Mouse (Mus musculus) erythroid progenitor cell, adult 5-6 weeks (primary cell): Measurements from ENCODE around the gene Wnt16. TPM values are rescaled to one million over a fixed set of nuclear protein-coding genes. Genes with fewer than 3 reads are reported as not detected.

ENCODE experiments used
- ATAC-seq: replicated peaks from 2 replicates; pipeline ENCODE4 v1.8.0; 2016; ENCODE audit warnings: moderate number of reproducible peaks, mild to moderate bottlenecking, moderate TSS enrichment, inconsistent platforms; ENCODE audit not compliant: poor library complexity, low FRiP score, severe bottlenecking
- total RNA-seq, 2 experiments: library from RNA; stranded (forward) in 1 of 2; stranded (reverse) in 1 of 2; fragments of 150-400 nt in 1 of 2; fragments of 186-747, 209-891 nt in 1 of 2; gene quantifications; 2 replicates each; pipeline versions ENCODE4 v1.2.3 to v1.2.4; 2015 to 2017; ENCODE audit warnings: low replicate concordance in 2 of 2

Wnt16 gene
- total RNA-seq, 2 experiments from 2014 or later, result not detected

DNA sequence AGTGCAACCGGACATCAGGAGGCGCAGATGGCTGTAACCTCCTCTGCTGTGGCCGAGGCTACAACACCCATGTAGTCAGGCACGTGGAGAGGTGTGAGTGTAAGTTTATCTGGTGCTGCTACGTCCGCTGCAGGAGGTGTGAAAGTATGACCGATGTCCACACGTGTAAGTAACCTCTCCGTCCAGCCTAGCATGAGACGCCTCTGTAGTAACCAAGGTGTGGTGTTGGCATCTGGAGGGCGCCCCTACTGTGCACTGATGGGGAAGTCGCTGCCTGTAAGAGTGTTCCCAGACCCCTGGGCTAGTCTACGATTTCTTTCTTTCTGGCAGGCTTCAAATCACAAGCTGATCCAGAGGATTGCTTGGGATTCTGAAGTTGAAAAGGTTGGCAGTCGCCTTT, 10.0 kb downstream of the Wnt16 start:
- no peak for ATAC-seq

DNA sequence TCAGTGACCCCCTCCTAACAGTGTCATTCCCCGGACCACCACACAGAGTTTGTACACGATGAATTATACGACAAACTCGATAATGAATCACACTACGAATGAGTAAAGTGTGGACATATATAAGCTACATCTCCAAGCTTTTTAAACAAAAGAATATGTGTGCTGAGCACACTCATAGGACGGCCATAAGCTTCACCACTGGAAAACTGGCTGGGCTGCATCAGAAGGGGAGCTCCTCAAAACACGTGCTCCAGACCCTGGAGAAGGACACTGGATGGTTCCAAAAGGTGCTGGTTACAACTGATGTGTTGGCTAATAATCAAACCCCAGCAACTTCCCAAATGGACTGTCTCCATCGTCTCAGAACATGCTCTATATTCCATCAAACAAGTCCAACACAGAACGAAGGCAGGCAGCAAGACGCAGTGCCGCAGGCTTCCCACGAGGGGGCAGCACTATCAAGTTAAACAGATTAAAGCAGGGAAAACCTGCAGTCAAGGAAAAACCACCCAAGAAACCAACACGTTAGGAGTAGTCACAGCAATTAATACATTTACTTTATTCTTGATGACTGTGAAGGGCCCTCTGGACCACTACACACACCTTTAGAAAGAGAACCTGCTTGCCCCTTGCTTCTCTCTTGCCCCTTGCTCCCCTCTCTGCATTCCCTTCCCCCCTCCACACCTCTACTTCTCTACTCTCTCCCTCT, 37.5 kb downstream of the Wnt16 start:
- ATAC-seq, result 0 out of 2 replicates have a peak, but pooled peaks have one; percentile 58

DNA sequence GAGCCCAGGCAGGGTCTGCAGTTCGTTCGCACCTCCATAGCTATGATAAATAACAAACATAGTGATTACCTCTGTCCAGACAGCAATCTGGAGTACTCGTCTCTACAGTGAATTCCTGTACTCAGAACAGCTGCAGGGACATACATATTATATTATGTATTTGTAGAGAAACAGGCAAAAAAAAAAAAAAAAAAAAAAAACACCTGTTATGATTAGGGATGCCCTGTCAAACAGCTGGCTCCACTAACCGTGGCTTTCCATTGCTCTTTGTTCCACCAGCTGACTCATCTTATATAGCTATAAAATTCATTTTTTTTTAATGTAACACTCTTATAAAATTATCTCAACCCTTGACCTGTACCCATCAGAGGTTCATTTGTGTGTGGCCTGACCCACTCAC, 38.3 kb downstream of the Wnt16 start:
- ATAC-seq, result no peak

DNA sequence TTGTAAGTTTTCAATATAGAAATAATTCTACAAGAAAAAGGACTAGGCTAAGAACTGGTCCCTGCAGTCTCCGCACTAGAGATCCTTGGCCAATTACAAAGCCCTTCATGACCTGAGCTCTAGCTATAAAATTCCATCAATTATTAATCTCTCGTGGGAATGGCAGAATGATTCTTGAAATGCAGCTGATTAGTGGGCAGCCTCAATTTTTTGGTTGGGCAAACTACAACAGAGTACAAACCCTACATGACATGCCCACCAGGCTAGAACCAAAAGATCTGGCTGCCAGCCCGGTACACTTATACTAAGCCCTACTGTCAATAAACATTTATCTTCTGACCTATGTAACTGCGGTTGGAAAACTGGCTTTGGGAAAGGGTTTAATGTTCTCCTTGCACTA, 39.1 kb downstream of the Wnt16 start:
- no peak for ATAC-seq

DNA sequence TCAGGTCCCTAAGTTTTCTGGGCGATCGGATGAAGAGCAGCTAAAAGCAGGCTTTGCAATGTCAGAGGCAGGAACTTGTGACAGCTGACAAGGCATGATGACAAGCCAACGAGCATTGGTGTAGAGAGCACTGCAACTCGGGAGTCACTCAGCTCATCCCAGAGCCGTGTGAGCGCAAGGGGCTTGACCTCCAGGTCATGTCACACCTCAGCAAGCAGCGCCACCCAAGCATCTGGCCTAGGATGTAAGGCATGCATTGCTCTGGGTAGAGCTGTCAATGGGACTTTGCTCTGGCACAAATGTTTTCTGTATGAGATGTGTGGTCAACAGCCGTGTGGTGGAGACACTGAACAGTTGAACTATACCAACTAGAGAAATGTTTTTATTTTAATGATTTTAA, 39.9 kb downstream of the Wnt16 start:
- ATAC-seq, result no peak

DNA sequence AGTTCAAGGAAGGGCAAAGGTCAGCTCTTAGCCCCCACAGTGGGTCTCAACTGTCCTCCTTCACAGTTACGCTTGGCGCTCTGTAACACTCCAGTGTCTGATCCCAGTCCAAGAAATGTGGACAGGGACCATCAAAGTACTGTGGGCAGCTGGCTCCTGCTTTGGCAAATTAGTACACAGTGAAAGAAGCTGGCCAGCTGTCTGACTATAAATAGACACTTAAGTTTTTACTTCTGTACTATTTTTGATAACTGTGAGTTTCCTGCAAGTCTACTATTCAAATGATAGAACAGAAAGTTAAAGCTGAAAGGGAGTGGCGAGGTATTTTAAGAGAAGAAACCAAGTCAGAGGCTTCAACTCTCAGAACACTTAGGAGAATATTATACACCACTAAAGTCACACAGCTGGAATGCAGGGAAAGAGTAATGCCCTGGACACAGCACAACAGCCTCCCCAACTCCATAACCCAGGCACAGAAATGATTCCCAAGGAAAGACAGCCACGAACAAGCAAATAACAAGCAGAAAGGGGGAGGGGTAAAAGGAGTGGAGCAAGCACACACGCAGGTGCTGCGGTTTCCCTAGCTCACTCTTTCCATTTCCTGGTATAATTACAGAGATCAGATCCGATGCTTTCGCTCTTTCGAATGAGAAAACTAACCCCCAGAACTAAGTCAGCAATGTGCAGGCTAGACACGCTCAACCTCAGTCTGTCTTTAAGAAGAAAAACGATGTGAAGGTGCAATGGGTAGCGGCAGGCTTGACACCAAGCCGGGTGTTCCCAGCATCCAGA, 42.3 kb downstream of the Wnt16 start:
- ATAC-seq, result no peak

DNA sequence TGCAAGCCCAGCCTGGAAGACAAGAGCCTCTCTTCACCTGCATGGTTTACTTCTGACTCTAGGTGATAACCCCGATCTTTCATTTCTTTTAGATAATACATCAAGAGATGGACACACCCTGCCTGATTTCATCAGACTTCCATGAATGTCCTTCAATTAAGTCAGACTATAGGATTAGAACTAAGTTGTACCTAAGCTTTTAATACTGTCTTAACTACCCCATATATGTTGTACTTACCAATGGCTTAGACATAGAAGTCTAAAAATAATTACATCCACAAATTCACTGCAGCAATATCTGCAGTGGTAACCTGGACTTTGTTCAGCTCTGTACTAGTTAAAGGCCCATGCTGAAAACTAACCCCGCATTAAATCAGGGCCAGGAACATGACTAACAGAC, 44.5 kb downstream of the Wnt16 start:
- no peak for ATAC-seq

DNA sequence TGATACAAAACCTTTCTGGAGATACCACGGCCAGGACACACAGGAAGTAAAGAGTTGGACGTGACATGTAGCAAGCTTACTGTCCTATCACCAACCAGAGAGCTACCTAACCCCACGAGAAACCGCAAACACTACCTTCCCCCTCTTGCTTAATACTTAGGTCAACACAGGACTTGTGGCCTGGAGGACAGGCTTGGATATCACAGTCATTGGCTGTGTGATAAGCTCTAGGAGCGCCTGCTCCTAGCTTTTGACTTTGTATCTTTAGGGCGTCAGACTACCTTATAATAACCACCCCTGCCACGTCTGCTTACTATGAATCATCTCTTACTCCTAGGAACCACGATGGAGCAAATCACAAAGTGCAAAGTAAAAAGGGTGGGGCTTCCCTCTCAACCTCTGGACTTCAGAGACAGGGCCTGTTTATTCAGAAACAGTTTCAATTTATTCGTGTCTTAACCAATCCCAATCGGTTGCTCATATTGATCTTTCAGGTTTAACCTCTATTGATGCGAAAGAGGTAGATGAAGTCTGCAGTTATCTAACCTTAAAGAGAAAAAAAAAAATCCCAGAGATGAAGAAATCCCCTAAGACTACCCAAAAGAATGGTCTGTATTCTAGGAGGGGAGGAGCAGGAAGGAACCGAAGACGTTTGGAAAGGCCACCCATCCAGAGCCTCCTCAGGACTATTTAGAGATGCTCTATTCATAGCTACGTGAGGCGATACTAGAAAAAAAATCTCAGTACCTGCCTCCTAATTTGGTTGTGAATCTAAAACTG, 51.9 kb downstream of the Wnt16 start:
- ATAC-seq, result no peak

DNA sequence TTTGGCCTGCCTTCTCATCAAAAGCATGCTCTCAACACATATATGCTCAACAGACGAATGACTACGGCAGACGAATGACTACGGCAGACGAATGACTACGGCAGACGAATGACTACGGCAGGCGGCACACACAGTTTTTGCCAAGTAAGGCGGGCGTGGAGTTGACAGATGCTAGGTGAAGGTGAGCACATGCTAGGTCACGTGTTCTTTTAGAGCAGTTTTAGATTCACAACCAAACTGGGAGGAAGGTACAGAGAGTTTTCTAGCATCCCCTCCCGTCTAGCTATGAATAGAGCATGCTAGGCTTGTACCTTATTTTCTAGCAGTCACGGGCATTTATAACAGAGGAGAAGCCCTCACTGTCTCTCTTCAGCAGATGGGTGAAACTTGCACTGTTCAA, 52.8 kb downstream of the Wnt16 start:
- ATAC-seq, result no peak

DNA sequence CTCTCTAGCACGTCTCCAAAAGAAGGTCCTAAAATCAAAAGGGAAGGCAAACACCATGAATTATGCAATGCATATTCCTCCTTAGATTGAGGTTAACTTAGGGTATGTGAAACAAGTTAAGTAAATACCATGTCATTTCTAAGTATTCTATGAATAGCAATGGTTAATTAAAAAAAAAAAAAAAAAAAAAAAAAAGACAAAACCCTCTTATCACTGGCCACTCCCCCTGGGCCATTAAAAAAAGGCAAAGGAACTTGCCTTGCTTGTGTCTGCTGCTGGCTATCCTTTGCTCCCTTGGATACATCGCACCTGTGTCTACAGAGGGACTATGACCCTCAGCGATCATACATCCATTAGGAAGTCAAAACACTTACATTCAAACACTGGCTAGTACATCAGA, 55.3 kb downstream of the Wnt16 start:
- no peak for ATAC-seq

DNA sequence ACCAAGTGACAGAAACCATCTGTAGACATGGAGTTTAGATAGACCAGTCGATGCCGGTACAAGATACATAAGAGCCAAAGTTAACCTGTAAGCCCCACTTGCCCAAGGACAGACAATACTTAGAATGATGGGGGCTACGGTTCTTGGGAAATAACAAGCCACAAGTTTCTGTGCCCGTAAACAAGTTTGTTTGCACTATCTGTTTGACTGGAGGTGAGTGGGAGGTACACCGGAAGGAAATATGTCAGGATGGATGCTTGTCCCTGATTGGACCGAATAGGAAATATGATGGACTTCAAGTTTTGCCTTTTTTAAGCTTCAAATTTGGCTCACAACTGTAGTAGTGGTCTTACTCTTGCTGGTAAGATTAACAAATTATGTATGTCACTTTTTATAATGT, 55.7 kb downstream of the Wnt16 start:
- no peak for ATAC-seq

DNA sequence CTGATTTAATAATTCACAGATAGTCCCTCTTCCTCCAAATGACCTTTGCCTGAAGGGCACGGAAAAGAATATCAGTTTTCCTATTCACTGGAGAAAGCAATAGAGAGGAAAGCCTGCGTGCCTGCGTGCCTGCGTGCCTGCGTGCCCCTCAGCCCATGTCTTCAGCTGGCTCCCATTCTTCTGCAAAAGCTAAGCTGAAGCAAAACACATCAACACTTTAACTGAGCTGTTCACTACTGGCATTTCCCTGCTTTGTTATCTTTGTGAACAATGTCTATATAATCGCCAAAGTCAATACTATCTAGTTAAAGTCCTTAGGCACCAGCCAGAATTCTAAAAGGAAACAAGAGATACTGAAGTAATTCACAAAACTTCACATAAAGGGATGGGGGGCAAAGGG, 56.4 kb downstream of the Wnt16 start:
- ATAC-seq, result no peak

DNA sequence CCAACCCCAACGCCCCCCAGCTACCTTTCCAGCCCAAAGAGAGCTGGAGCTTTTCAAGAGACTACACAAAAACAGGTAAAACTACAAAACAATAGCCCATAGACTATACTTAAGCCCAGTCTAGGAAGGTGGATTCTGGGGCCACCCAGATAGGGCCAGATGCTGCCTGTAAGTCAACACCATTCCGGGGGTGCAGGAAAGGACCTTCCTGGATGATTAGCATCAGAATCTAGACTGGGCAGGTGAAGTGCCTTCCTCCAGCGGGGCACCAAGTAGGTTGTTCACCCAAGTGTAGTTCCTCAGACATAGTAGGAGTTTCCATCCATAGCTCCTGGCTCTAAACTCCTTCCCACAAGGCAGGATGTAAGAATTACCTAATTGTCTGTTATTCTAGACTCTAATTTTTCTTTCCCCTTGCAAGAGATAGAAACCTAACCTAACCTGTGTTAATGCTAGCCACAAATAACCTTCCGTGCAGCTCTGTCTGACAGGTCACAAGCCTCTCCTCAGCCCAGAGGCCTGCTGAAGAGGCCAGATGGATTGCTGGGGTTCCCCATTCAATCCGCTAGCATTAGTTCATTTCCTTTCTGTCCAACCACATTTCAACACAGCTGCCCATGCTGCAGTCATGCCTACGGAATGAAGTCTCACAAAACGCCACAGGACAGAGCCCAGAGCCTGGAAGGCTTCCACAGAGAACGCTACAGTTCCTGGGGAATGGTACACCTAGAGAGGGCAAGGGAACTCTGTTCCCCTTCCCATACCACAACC, 59.3 kb downstream of the Wnt16 start:
- no peak for ATAC-seq

Other genes starting within 250 kb of the Wnt16 start
- 2.2 and 10.1 TPM in 2 replicates for gene Fam3c, start 68.0 kb downstream of the Wnt16 start, total RNA-seq (2015; ENCODE audit: low replicate concordance)
- 9.2 and 13.1 TPM in 2 replicates for gene Fam3c, start 68.0 kb downstream of the Wnt16 start, total RNA-seq (2017; ENCODE audit: low replicate concordance)